Mouse (Mus musculus) hindbrain, embryonic 15.5 days (tissue): ENCODE measurements around the gene Macrod2. TPM values are rescaled to one million over a fixed set of nuclear protein-coding genes. Genes with fewer than 3 reads are reported as not detected.

Experiments
- ATAC-seq: fragments of 200-750 bp; cut with Nextera tagmentation; 2 replicates; pipeline ENCODE4 v1.8.0; 2017; ENCODE audit warnings: low read depth, moderate number of reproducible peaks, moderate TSS enrichment; ENCODE audit not compliant: low FRiP score
- H3K27ac ChIP-seq: fragments of 300-500 bp; sonication (generic); replicated peaks from 2 replicates; pipeline ENCODE4 v1.5.1; 2015; ENCODE audit warnings: mild to moderate bottlenecking, inconsistent platforms
- H3K27me3 ChIP-seq: fragments of 300-500 bp; sonication (generic); 2 replicates; pipeline ENCODE4 v1.6.1; 2015; ENCODE audit warnings: control low read depth, inconsistent platforms
- H3K36me3 ChIP-seq: fragments of 300-500 bp; sonication (generic); 2 replicates; pipeline ENCODE4 v1.6.1; 2015; ENCODE audit warnings: control low read depth, inconsistent platforms
- H3K4me1 ChIP-seq: fragments of 300-500 bp; sonication (generic); replicated peaks from 2 replicates; pipeline ENCODE4 v1.6.1; 2015; ENCODE audit warnings: control low read depth, inconsistent platforms
- H3K4me2 ChIP-seq: fragments of 300-500 bp; sonication (generic); 2 replicates; pipeline ENCODE4 v1.6.1; 2015; ENCODE audit warnings: moderate library complexity, mild to moderate bottlenecking, inconsistent platforms
- H3K4me3 ChIP-seq: fragments of 300-500 bp; sonication (generic); 2 replicates; pipeline ENCODE4 v1.5.1; 2015; ENCODE audit warnings: mild to moderate bottlenecking, inconsistent platforms
- H3K9ac ChIP-seq: fragments of 300-500 bp; sonication (generic); 2 replicates; pipeline ENCODE4 v1.6.1; 2015; ENCODE audit warnings: inconsistent platforms
- H3K9me3 ChIP-seq: fragments of 300-500 bp; sonication (generic); 2 replicates; pipeline ENCODE4 v1.6.1; 2016; ENCODE audit warnings: control low read depth, inconsistent platforms
- WGBS: fragments of 180-500 bp; shearing (Covaris S2); methylation state at CpG from one replicate; pipeline ENCODE4 v1.1.7; 2015; 5-methylcytosine and 5-hydroxymethylcytosine counted together
- polyA plus RNA-seq: library from polyadenylated mRNA; unstranded; fragments of >200 nt; fragmentation: Nextera tagmentation; extraction: Ambion mirVana; gene quantifications from 2 replicates; pipeline ENCODE4 v1.2.1, GENCODE M21; 2015

Gene Macrod2
- polyA plus RNA-seq, 1 experiment from 2014 or later: 78.6 TPM

DNA sequence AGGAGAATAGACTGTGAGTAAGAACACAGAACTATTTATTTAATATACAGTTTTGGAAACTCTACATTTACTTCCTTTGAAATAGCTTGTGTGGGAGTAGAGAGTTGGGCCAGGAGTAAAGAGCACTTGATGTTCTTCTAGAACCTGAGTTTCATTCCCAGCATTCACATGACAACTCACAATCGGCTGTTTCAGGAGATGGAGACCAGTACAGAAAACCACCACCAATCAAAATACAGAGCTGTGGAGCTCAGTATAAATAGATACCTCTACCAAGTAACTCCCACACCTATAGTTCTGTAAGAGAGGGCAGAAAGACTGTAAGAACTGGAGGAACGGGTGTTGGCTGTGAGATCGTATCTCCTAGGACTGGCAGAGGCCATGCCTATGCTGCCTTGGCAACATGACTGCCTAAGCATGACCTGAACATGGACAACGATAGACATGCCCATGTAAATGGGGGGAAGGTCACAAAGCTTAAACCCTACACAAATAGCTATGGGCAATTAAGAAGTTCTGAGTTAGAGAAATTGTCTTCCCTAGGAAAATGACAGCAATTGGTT, 379.8 kb downstream of the Macrod2 start:
- no peaks in the 10 kb centered on the region for H3K36me3 ChIP-seq
- H3K27ac ChIP-seq: no peak overlapping the region
- no peaks in the 10 kb centered on the region for H3K4me1 ChIP-seq
- WGBS: 93% methylated on average over 4 of the region's 4 CpGs
- H3K9me3 ChIP-seq: no peaks in the 10 kb centered on the region
- no peak overlapping the region for H3K4me2 ChIP-seq
- no peak overlapping the region for H3K9ac ChIP-seq
- no peaks in the 10 kb centered on the region for H3K27me3 ChIP-seq
- no peak overlapping the region for H3K4me3 ChIP-seq
- no peak for ATAC-seq

DNA sequence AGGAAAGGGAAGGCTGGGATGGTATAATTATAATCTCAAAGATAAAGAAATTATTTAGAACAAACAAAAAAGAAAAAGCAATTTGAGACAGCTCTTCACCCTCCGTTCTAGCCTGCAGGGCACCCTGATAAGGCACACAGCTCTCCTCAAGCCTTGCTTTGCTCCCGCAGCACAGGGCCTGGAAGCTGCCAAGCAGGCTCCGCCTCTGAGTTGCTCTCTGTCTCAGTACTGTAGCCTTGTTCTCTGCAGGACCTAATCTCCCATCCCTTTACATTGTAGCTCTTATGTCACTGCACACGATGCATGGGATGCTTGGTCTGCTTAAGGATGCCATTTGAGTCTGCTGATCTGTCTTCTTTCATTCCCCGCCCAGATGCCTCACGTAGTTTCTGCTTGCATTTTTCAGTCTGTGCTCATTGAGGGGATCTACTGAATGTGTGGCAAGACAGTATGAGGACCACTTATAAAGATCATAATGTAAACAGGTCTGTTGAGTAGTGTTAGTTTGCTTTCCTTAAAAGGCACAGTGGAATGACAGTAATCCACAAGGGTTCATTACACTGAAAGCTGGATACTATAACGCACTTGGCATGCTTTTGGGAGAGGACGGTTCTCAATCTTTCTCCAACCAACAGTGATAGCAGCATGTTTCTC, 380.5 kb downstream of the Macrod2 start:
- no peaks in the 10 kb centered on the region for H3K36me3 ChIP-seq
- no peak overlapping the region for H3K9ac ChIP-seq
- no peak overlapping the region for H3K4me3 ChIP-seq
- WGBS: 77% methylated on average over 8 of the region's 8 CpGs
- H3K9me3 ChIP-seq: no peaks in the 10 kb centered on the region
- H3K4me2 ChIP-seq: no peak overlapping the region
- no peak for ATAC-seq
- H3K27ac ChIP-seq: no peak overlapping the region
- no peaks in the 10 kb centered on the region for H3K27me3 ChIP-seq
- no peaks in the 10 kb centered on the region for H3K4me1 ChIP-seq

DNA sequence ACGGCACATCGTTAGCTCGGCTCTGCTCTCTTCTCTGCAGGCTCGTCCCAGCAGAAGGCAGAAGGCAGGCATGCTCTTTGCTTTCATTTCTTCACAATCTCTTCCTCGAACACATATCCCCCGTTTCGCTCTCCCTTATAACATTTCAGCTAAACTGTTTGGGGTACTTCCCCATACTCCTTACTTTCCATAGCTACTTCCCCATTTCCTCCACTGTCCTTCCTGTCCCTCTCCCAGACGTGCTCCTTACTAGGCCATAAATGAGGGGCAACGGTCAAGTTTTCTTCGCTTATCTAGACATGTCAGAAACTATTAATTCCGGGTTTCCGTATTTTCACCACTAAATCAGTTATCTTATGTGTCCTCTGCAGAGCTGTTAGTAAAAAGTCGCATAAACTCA, 383.1 kb downstream of the Macrod2 start:
- Histone ChIP-seq H3K27ac (no peak overlapping the region), H3K4me2 (no peak overlapping the region), H3K27me3 (no peaks in the 10 kb centered on the region), H3K4me3 (no peak overlapping the region), H3K36me3 (no peaks in the 10 kb centered on the region), H3K9me3 (no peaks in the 10 kb centered on the region), H3K4me1 (no peaks in the 10 kb centered on the region), H3K9ac (no peak overlapping the region)
- WGBS: 92% methylated on average over 13 of the region's 13 CpGs
- ATAC-seq: no peak

DNA sequence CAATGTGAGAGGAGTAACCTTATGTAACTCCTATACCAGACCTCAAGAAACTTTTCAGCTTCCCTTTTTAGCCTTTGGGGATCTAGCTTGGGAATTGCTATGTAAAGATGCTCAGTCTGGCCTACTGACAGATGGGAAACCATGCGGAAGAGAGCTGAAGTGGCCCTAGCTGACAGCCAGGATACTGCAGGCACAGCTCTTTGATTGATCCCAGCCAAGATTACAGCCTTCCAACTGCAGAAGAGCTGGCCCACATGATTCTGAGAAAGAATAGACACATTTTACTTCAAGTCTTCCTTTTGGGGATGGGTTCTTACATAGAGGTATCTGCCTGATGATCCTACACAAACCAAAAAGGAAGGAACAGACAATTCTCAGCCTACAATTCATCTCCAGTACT, 387.9 kb downstream of the Macrod2 start:
- Histone ChIP-seq H3K9me3 (no peaks in the 10 kb centered on the region), H3K36me3 (no peaks in the 10 kb centered on the region), H3K9ac (no peak overlapping the region), H3K4me2 (no peak overlapping the region), H3K4me1 (no peaks in the 10 kb centered on the region), H3K4me3 (no peak overlapping the region), H3K27me3 (no peaks in the 10 kb centered on the region), H3K27ac (no peak overlapping the region)
- no peak for ATAC-seq
- 79% methylated on average over 1 of the region's 1 CpGs for WGBS

DNA sequence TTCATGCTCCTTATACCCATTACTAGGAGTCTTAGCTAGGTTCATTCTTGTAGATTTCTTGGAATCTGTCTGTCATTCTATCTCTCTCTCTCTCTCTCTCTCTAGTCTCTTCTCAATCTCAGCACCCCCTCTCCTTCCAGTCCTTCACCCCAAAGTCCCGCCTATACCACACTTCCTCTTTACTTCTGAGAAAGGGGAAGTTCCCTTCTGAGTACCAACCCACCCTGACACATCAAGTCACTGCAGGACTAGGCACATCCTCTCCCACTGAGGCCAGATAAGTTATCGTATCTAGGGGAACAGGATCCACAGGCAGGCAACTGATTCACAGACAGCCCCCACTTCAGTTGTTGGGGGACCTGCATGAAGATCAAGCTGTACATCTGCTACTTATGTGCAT, 389.5 kb downstream of the Macrod2 start:
- H3K4me2 ChIP-seq: no peak overlapping the region
- no peaks in the 10 kb centered on the region for H3K27me3 ChIP-seq
- H3K4me3 ChIP-seq: no peak overlapping the region
- H3K9ac ChIP-seq: no peak overlapping the region
- 90% methylated on average over 2 of the region's 2 CpGs for WGBS
- no peaks in the 10 kb centered on the region for H3K9me3 ChIP-seq
- no peak for ATAC-seq
- no peaks in the 10 kb centered on the region for H3K36me3 ChIP-seq
- H3K4me1 ChIP-seq: no peaks in the 10 kb centered on the region
- H3K27ac ChIP-seq: no peak overlapping the region

GRCm38 (mm10) chr2:140790363-140790762, 395.3 kb downstream of the Macrod2 start:
- ATAC-seq: no peak
- 79% methylated on average over 5 of the region's 5 CpGs for WGBS
- H3K4me1 ChIP-seq: no peaks in the 10 kb centered on the region

DNA sequence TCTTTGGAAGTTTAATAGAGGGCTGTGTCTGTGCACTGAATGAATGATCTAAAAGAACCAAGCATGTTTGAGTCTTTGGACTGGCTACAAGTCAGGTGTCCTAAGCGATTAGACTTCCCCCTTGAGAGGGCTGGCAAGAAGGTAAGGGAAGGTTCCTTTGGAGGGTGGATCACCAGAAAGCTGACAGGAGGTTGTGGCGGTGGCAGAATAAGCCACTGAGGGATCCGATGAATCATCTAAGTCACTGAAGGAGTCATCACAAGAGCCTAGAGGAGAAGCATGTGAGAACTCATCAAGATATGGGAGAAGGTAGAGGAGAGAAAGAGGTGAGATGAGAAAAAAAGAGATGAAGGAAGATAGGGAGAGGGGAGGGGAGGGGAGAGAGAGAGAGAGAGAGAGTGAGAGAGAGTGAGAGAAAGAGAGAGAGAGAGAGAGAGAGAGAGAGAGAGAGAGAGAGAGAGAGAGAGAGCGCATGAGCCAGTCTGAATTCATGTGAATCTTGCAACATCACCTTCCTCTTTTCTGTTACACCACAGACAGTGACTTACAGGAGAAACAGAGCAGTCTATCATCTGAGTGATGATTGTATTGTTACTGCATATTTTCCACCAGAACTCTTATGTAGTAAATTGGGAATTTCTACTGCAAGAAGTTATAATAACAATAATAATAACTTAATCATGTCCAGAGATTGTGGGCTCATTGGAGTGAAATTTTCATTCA, 398.9 kb downstream of the Macrod2 start:
- Histone ChIP-seq H3K4me1 (no peaks in the 10 kb centered on the region), H3K27me3 (no peaks in the 10 kb centered on the region), H3K4me2 (no peak overlapping the region), H3K9me3 (no peaks in the 10 kb centered on the region), H3K9ac (no peak overlapping the region), H3K27ac (no peak overlapping the region), H3K4me3 (no peak overlapping the region), H3K36me3 (no peaks in the 10 kb centered on the region)
- no peak for ATAC-seq
- 90% methylated on average over 4 of the region's 4 CpGs for WGBS

More at GRCm38 (mm10) chr2:140790363-140790762, 395.3 kb downstream of the Macrod2 start:
- H3K4me3 ChIP-seq: no peak overlapping the region
- no peaks in the 10 kb centered on the region for H3K9me3 ChIP-seq
- no peak overlapping the region for H3K27ac ChIP-seq
- no peaks in the 10 kb centered on the region for H3K27me3 ChIP-seq
- H3K4me2 ChIP-seq: no peak overlapping the region
- H3K36me3 ChIP-seq: no peaks in the 10 kb centered on the region
- H3K9ac ChIP-seq: no peak overlapping the region

- WGBS: 90% methylated on average over 4 of the region's 4 CpGs
- no peak for ATAC-seq
- no peaks in the 10 kb centered on the region for H3K27me3 ChIP-seq
- H3K9ac ChIP-seq: no peak overlapping the region
- H3K4me1 ChIP-seq: no peaks in the 10 kb centered on the region
- no peaks in the 10 kb centered on the region for H3K9me3 ChIP-seq
- H3K36me3 ChIP-seq: no peaks in the 10 kb centered on the region
- H3K4me3 ChIP-seq: no peak overlapping the region
- no peak overlapping the region for H3K4me2 ChIP-seq
- no peak overlapping the region for H3K27ac ChIP-seq
Observed at GRCm38 (mm10) chr2:140811693-140812092, 416.6 kb downstream of the Macrod2 start.

GRCm38 (mm10) chr2:140819391-140820120, 424.4 kb downstream of the Macrod2 start:
- Histone ChIP-seq H3K4me1 (no peaks in the 10 kb centered on the region), H3K4me3 (no peak overlapping the region), H3K27ac (no peak overlapping the region), H3K9ac (no peak overlapping the region), H3K27me3 (no peaks in the 10 kb centered on the region), H3K36me3 (no peaks in the 10 kb centered on the region), H3K9me3 (no peaks in the 10 kb centered on the region), H3K4me2 (no peak overlapping the region)
- 56% methylated on average over 2 of the region's 2 CpGs for WGBS
- no peak for ATAC-seq

DNA sequence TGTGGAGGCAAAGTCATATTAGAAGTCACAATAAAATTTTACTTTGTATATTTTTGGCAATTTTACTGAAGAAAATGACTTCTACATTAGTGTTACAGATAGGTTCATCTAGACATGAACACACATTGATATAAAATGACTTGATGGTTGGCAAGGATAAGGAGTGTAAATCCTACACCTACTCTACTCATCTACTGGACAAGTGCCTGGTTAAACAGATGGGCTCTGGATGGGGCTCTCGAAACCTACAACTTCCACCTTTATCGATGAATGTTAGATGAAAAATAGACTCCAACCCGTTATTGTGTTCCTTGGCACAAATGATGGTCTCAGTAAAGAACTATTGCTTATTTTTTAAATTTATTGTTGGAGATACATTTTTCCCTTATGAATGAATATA, 427.3 kb downstream of the Macrod2 start:
- 89% methylated on average over 3 of the region's 3 CpGs for WGBS
- no peaks in the 10 kb centered on the region for H3K4me1 ChIP-seq
- H3K36me3 ChIP-seq: no peaks in the 10 kb centered on the region
- H3K9me3 ChIP-seq: no peaks in the 10 kb centered on the region
- no peaks in the 10 kb centered on the region for H3K27me3 ChIP-seq
- H3K27ac ChIP-seq: no peak overlapping the region
- no peak overlapping the region for H3K4me2 ChIP-seq
- H3K9ac ChIP-seq: no peak overlapping the region
- no peak for ATAC-seq
- H3K4me3 ChIP-seq: no peak overlapping the region

GRCm38 (mm10) chr2:140826241-140826640, 431.1 kb downstream of the Macrod2 start:
- 79% methylated on average over 2 of the region's 2 CpGs for WGBS
- ATAC-seq: no peak
- Histone ChIP-seq H3K9me3 (no peaks in the 10 kb centered on the region), H3K4me3 (no peak overlapping the region), H3K27me3 (no peaks in the 10 kb centered on the region), H3K4me1 (no peaks in the 10 kb centered on the region), H3K36me3 (no peaks in the 10 kb centered on the region), H3K9ac (no peak overlapping the region), H3K4me2 (no peak overlapping the region), H3K27ac (no peak overlapping the region)

GRCm38 (mm10) chr2:140828859-140829258, 433.8 kb downstream of the Macrod2 start:
- Histone ChIP-seq H3K4me1 (no peaks in the 10 kb centered on the region), H3K36me3 (no peaks in the 10 kb centered on the region), H3K9me3 (no peaks in the 10 kb centered on the region), H3K4me3 (no peak overlapping the region), H3K27ac (no peak overlapping the region), H3K27me3 (no peaks in the 10 kb centered on the region), H3K4me2 (no peak overlapping the region), H3K9ac (no peak overlapping the region)
- WGBS: 93% methylated on average over 5 of the region's 5 CpGs
- no peak for ATAC-seq
